Mouse (Mus musculus) kidney, embryonic 14.5 days (tissue): ENCODE data around the gene 9430097D07Rik. TPM values are rescaled to one million over a fixed set of nuclear protein-coding genes. Genes with fewer than 3 reads are reported as not detected.

Experiments used
- ATAC-seq: fragments of 200-750 bp; cut with Nextera tagmentation; 2 replicates; pipeline ENCODE4 v1.8.0; 2017; ENCODE audit warnings: moderate number of reproducible peaks, mild to moderate bottlenecking, moderate TSS enrichment, moderate library complexity; ENCODE audit not compliant: low FRiP score, low TSS enrichment
- H3K27ac ChIP-seq: fragments of 300-500 bp; sonication (generic); 2 replicates; pipeline ENCODE4 v1.5.1; 2014; ENCODE audit warnings: low read depth, mild to moderate bottlenecking, low read length, moderate library complexity, mixed read lengths
- H3K27me3 ChIP-seq: fragments of 300-500 bp; sonication (generic); 2 replicates; pipeline ENCODE4 v1.6.1; 2014; ENCODE audit warnings: mild to moderate bottlenecking, low read length; ENCODE audit not compliant: control insufficient read depth, insufficient read depth
- H3K36me3 ChIP-seq: fragments of 300-500 bp; sonication (generic); 2 replicates; pipeline ENCODE4 v1.6.1; 2014; ENCODE audit warnings: low read length, mixed read lengths; ENCODE audit not compliant: control insufficient read depth, insufficient read depth
- H3K4me1 ChIP-seq: fragments of 300-500 bp; sonication (generic); 2 replicates; pipeline ENCODE4 v1.6.1; 2014; ENCODE audit warnings: low read length, mixed read lengths; ENCODE audit not compliant: control insufficient read depth, insufficient read depth
- H3K4me2 ChIP-seq: fragments of 300-500 bp; sonication (generic); replicated peaks from 2 replicates; pipeline ENCODE4 v1.6.1; 2014; ENCODE audit warnings: low read depth, mild to moderate bottlenecking, low read length
- H3K4me3 ChIP-seq: fragments of 300-500 bp; sonication (generic); 2 replicates; pipeline ENCODE4 v1.5.1; 2014; ENCODE audit warnings: mild to moderate bottlenecking, low read length
- H3K9ac ChIP-seq: fragments of 300-500 bp; sonication (generic); 2 replicates; pipeline ENCODE4 v1.6.1; 2014; ENCODE audit warnings: low read depth, mild to moderate bottlenecking, low read length, moderate library complexity
- H3K9me3 ChIP-seq: fragments of 300-500 bp; sonication (generic); 2 replicates; pipeline ENCODE4 v1.6.1; 2016; ENCODE audit warnings: low read length; ENCODE audit not compliant: control insufficient read depth
- WGBS: fragments of 180-500 bp; shearing (Covaris S2); extraction: QIAGEN DNeasy Blood & Tissue Kit; methylation state at CpG from one replicate; pipeline ENCODE4 v1.1.7; 2014; 5-methylcytosine and 5-hydroxymethylcytosine counted together
- polyA plus RNA-seq: library from polyadenylated mRNA; unstranded; fragments of >200 nt; fragmentation: Nextera tagmentation; extraction: Ambion mirVana; gene quantifications from 2 replicates; pipeline ENCODE4 v1.2.1, GENCODE M21; 2014

Gene 9430097D07Rik
- polyA plus RNA-seq, 1 experiment from 2014 or later, result 0.14 TPM

DNA sequence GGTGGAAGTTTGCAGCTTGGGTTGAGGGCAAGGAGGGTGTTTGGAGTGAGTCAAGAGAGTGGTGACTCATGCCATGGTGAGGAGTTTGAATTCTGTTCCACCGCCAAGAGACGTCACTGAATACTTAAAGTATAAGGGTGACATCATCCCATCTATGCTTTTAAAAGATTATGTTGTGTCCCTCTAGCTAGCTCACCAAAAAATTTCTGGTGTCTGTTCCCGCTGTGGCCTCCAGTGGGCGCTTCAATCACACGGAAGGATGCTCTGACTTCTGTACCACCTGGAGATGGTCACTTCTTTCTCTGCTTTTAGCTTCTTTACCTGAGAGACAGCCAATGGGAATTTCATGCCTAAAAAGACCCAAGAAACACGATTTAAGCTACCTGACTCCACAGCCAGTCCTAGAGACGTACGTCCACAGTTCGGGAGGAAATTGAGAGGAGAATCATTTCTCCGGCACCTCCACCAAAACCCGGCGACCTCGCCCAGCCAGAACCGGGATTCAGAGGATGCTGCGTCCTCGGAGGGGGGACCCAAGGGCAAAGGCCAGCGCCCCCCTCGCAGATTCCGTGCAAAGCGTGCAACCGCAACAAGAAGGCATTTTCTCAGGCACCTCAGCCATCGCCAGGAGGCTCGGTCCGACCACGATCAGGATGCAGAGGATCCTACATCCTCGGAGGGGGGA, 441 bp downstream of the 9430097D07Rik start:
- Histone ChIP-seq H3K4me2 (peak overlapping the region; percentile 79), H3K36me3 (no peaks in the 10 kb centered on the region), H3K4me1 (peaks cover 11% of the 10 kb centered on the region), H3K9me3 (no peaks in the 10 kb centered on the region), H3K27me3 (peaks cover 4% of the 10 kb centered on the region; the same call in 1 of the 2 replicates), H3K9ac (peak overlapping the region; percentile 38), H3K4me3 (peak overlapping the region; percentile 37), H3K27ac (no peak overlapping the region)
- no peak for ATAC-seq
- 2% methylated on average over 26 of the region's 26 CpGs for WGBS

GRCm38 (mm10) chr2:32574497-32574896, 987 bp downstream of the 9430097D07Rik start, which contains the start of gene Pip5kl1:
TSS of gene Pip5kl1 (plus strand) at chr2:32574797.
- peak within 1 kb of the TSS; percentile 79 for H3K4me2 ChIP-seq

GRCm38 (mm10) chr2:32572196-32572595, 3.3 kb downstream of the 9430097D07Rik start:
- Histone ChIP-seq H3K4me3 (no peak overlapping the region), H3K4me1 (peaks cover 11% of the 10 kb centered on the region), H3K27ac (no peak overlapping the region), H3K27me3 (no peaks in the 10 kb centered on the region; the same call in 1 of the 2 replicates), H3K9me3 (no peaks in the 10 kb centered on the region), H3K4me2 (no peak overlapping the region), H3K9ac (no peak overlapping the region), H3K36me3 (peaks cover 11% of the 10 kb centered on the region)
- 92% methylated on average over 11 of the region's 11 CpGs for WGBS
- no peak for ATAC-seq

More at GRCm38 (mm10) chr2:32574497-32574896, 987 bp downstream of the 9430097D07Rik start, which contains the start of gene Pip5kl1:
- no peak for ATAC-seq
- Histone ChIP-seq H3K27me3 (peaks cover 4% of the 10 kb centered on the region; the same call in 1 of the 2 replicates), H3K9me3 (no peaks in the 10 kb centered on the region), H3K4me3 (peak within 1 kb of the TSS; percentile 37), H3K36me3 (no peaks in the 10 kb centered on the region), H3K9ac (peak within 1 kb of the TSS; percentile 38), H3K4me1 (peaks cover 11% of the 10 kb centered on the region), H3K27ac (no peak within 1 kb of the TSS)
- WGBS, result 83% methylated on average over 6 of the region's 6 CpGs

DNA sequence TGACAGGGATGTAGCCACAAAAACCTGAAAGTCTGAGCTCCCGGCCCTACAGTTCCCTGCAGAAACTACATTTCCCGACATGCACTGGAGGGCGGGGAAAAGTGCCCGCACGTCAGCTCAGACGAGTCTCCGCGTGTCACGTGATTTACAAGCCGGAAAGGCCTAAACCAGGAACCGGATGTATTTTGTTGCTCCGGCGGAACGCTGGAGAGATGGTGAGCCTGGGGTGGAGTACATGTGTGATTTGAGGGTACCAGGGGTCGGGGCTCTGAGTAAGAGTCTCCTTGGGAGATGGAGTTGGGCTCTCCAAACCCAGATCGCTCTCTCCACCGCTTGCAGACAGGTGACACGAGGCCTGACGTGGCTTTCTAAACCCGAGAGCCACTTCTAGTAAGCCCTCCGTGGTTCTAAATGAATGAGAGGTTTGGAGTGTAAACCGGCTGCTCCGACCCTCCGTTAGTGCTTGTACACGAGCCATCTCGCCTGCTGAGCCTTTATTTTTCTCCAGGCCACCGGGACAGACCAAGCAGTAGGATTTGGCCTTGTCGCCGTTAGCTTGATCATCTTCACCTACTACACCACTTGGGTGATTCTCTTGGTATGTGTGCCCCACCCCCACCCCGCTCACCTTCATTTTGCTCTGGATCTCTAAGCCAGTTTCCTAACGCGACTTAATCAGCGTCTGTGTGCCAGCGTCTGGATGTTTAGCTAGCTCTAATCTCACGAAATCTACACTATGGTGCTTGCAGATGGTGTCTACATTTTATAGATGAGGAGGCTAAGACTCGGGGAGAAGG, 4.6 kb downstream of the 9430097D07Rik start, which contains the start of gene Dpm2:
Dpm2 (plus strand) TSS at position 161 of the 797 bp plus-strand sequence.
- Histone ChIP-seq H3K9me3 (no peaks in the 10 kb centered on the region), H3K4me3 (peak within 1 kb of the TSS; percentile 86), H3K27ac (peak within 1 kb of the TSS; percentile 42; the same call in 1 of the 2 replicates), H3K27me3 (no peaks in the 10 kb centered on the region; the same call in 1 of the 2 replicates), H3K4me2 (peak within 1 kb of the TSS; percentile 85), H3K36me3 (peaks cover 21% of the 10 kb centered on the region), H3K4me1 (peaks cover 11% of the 10 kb centered on the region), H3K9ac (peak within 1 kb of the TSS; percentile 80)
- WGBS, result under 1% methylated on average over 36 of the region's 36 CpGs
- peak; percentile 81 for ATAC-seq

DNA sequence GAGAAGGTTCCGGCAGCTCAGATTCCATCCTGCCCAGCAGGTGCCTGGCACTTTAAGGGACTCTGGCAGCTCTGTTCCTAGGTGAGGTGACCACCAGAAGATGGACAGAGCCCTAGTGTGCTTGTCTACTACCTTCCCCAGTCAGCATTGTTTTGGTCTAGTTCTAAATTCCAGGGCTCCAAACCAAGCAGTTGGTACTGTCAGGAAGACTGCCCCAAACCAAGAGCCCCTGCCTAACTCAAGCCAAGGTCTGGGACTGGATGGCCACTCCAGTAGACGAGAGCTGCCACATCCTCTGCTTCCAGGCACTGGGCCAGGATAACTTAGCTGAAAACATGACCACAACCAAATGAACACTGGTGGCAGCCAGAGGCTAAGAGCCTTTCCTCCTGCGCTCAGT, 6.5 kb downstream of the 9430097D07Rik start:
- Histone ChIP-seq H3K4me1 (peaks cover 6% of the 10 kb centered on the region; the same call in 1 of the 2 replicates), H3K9ac (no peak overlapping the region), H3K27ac (no peak overlapping the region), H3K4me3 (no peak overlapping the region), H3K4me2 (no peak overlapping the region), H3K9me3 (no peaks in the 10 kb centered on the region), H3K27me3 (no peaks in the 10 kb centered on the region), H3K36me3 (peaks cover 40% of the 10 kb centered on the region)
- 90% methylated on average over 3 of the region's 3 CpGs for WGBS
- no peak for ATAC-seq

DNA sequence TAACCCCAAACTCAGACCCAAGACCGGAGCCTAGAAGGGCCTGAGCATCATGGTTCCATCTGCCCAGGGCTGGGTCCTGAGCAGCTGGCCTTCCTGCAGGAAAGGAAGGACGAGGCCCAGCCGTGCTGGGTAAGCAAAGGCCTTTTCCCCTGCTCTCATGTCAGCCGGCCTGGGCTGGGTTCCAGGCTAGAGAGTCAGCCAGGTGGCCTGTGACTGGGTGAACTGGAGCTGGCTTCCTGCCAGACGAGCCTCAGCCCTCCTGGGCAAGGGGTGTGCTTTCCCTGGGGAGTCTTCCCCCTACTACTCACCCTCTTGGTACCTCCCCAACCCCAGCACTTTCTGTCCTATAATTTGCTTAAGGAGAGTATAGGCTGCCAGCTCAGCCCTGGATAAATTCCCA, 7.3 kb downstream of the 9430097D07Rik start:
- no peaks in the 10 kb centered on the region for H3K27me3 ChIP-seq
- H3K36me3 ChIP-seq, result peaks cover 47% of the 10 kb centered on the region
- H3K4me1 ChIP-seq, result peaks cover 6% of the 10 kb centered on the region; the same call in 1 of the 2 replicates
- H3K9me3 ChIP-seq, result no peaks in the 10 kb centered on the region
- no peak overlapping the region for H3K4me3 ChIP-seq
- H3K9ac ChIP-seq, result no peak overlapping the region
- ATAC-seq, result no peak
- WGBS, result 78% methylated on average over 5 of the region's 5 CpGs
- no peak overlapping the region for H3K4me2 ChIP-seq
- H3K27ac ChIP-seq, result no peak overlapping the region

GRCm38 (mm10) chr2:32566536-32567063, 8.9 kb downstream of the 9430097D07Rik start:
- peaks cover 4% of the 10 kb centered on the region; the same call in 1 of the 2 replicates for H3K4me1 ChIP-seq
- H3K27me3 ChIP-seq, result no peaks in the 10 kb centered on the region
- 48% methylated on average over 4 of the region's 4 CpGs for WGBS
- H3K4me3 ChIP-seq, result no peak overlapping the region
- H3K9me3 ChIP-seq, result no peaks in the 10 kb centered on the region
- no peak for ATAC-seq
- H3K27ac ChIP-seq, result no peak overlapping the region
- H3K9ac ChIP-seq, result no peak overlapping the region
- peaks cover 52% of the 10 kb centered on the region for H3K36me3 ChIP-seq
- no peak overlapping the region for H3K4me2 ChIP-seq

DNA sequence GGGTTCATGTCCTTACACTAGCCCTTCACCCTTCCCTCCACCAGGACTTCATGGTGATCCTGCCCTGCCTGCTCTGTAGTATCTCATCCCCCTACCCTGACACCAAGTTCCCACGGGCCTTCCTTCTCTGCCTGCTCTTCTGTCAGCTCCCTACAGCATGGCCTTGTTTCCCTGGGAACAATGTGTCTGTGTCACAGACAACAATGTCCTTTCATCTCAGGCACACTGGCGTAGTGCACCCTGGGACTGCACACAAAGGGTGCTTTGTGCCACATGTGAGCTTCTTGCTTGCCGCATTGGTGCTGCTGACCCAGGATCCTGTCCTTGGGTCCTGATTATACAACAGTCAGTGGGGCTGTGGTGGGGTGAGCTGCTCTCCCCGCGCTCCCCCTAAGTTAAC, 15.9 kb downstream of the 9430097D07Rik start:
- no peak overlapping the region for H3K27ac ChIP-seq
- 67% methylated on average over 5 of the region's 5 CpGs for WGBS
- H3K4me3 ChIP-seq, result no peak overlapping the region
- H3K4me2 ChIP-seq, result no peak overlapping the region
- no peak overlapping the region for H3K9ac ChIP-seq
- H3K9me3 ChIP-seq, result no peaks in the 10 kb centered on the region
- peaks cover 38% of the 10 kb centered on the region for H3K36me3 ChIP-seq
- no peaks in the 10 kb centered on the region for H3K27me3 ChIP-seq
- 0 out of 2 replicates have a peak, but pooled peaks cover 4% of the 10 kb centered on the region for H3K4me1 ChIP-seq
- ATAC-seq, result 0 out of 2 replicates have a peak, but pooled peaks have one; percentile 28
